Mouse (Mus musculus) fat pad, adult 2 months (tissue): ENCODE results near the gene 9530003J23Rik.
"Not testable (repeated sequence)": the region's sequence is repeated elsewhere in the genome, so short reads cannot be mapped to it uniquely, and the experiment has no call there.

Experiments
- DNase-seq: peaks from one replicate; pipeline ENCODE4 v3.0.0-alpha.2; 2011; ENCODE audit warnings: low read depth, low spot score; ENCODE audit errors: extremely low read depth

Gene 9530003J23Rik

DNA sequence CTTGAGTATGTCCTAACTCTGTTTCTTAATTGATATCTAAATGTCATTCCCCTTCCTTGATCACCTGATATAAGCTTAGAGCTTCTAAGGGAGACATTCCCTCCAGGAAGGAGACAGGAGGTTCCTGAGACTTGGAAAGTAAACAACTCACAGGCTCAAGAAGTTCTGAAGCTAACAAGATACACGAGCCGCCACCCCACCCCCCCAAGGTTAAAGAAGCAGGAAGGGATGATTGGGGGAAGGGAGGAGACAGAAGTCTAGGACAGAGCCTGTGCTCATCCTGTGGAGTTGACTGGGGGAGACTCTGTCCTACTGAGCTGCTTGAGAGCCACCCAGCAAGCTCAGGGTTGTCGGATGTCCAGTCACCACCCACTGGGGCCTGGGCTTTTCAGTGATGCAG is 12.5 kb downstream of the 9530003J23Rik start:
- DNase-seq, result no peak

DNA sequence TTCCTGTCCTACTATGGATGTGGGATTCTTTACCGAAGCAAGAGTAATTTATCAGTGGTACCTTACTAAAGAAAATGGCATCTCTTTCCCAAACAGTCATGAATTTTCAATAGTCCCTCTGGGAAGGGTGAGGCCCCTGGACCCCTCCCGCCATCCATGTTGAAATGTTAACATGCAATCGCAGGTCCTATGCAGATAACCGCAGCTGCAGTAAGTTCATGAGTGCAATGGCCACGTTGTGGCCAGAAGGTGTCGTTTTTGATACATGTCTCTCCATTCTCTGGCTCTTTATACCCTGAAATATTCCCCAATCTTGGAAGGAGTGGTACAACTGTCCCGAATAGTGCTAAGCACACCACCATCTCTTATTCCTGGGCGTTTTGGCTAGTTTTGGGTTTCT is 13.4 kb downstream of the 9530003J23Rik start:
- DNase-seq, result no peak

DNA sequence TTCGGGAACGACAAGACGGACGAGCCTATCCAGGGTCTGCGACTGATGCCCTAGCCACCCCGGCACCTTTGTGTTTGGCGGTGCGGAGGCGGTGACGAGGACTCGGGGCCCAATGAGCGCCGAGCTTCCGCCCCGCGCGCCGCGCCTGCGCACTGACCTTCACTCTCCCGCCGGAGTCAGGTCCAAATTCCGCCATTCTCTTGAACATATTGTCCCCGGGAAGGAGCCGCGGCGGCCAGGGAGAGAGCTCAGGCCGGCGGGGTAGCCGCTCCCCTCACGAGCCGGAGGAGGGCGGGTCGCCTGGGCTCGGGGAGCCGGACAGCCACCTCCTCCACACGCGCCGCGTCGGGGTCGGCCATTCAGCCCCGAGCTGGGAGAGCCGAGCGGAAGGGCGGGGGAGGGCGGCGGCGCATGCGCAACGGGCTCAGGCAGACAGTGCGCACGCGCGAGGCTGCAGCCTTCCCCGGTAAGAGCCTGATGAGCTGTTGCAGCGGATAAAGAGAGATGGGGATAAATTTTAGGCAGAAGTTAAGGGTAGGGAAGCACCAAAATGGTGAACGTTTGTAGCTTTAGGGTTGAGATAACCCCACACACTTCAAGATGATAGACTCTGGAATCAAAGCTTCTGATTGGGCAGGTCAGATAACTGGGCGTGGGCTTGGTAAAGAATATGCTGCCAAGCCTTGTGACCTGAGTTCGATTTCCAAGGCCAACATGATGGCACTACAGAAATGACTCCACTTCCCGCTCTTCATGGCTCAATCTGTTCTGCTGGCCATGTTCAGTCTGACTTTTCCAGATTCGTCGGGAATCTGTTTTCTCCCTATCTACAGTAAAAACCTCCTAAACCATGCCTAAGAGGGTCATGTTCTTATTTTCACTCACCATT is 14.2 kb downstream of the 9530003J23Rik start, which contains the start of gene Yeats4:
Gene Yeats4, minus strand, starts transcription at position 406 of the 889 bp plus-strand sequence.
- no peak for DNase-seq

DNA sequence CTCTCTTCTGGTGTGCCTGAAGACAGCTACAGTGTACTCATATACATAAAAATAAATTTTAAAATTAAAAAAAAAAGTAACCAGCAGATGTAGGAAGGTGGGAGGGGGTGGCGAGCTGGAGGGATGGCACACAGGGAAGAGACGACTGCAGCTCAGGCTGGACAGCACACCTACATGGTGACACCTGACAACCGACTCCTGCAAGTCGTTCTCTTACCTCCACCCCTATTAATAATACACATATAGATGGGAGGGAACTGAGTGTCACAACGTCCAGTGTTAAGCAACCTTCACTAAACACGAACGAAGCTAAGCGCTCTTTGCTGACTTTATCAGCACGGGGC is 14.8 kb downstream of the 9530003J23Rik start:
- no peak for DNase-seq

DNA sequence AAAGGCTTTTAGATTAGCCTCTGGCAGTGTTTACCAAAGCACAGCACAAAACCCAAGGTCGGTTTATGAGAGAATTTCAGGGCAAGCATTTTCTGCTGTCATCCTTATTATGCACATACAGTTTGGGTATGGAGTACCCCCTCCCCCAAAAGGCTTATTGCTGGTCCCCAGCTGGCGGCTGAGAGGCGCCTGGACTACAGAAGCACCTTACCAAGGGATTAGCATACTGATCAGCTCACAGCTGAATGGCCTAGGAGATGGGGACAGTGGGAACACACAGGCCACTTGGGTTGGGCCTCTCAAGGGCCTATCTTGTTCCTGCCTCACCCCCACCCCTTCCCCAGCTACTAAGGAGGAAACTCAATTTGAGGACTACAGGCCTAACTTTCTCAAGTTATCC is 15.7 kb downstream of the 9530003J23Rik start:
- DNase-seq, result no peak

DNA sequence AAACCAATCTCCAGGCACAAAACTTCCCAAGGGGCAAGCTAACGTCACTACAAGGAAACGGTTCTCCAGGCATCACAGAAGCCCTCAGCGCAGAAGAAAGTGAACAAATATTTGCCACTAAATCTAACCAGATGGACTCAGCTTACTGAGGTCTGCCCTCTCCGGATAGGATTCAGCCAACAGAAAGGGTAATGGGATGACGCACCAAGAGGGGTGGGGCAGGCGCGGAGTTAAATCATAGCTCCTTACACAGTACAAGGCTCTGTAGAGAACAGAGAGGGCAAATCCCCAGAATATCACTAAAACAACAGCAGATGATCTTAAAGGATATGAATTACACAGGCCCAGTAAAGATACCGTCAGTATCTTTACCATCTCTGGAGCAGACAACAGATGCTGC is 20.2 kb downstream of the 9530003J23Rik start:
- DNase-seq, result no peak

DNA sequence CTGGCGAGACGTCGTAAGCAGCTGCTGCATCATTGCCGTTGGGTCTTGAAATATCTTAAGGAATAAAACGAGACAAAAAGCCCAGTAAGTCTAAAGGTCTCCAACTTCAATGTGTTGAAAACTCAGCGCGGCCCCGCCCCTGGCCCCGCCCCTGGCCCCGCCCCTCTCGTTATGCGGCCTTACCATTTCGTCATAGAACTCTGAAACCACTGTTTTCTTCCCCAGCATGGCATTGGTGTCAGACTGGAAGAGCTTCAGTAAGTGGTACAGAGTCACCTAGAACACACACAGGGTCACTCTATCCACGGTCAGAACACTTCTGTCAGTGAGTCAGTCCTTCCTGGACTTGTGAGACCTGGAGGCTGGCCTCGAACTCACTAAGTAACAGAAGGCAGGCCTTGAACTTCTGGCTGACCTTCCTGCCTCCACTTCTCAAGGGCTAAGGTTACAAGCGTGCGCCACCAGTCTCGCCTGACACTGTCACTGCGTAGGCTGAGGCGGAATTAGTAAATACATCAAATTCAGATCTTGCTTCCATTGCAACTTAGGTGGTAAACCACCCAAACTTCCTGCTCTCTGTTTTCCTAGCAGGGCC is 21.2 kb downstream of the 9530003J23Rik start:
- DNase-seq, result no peak

DNA sequence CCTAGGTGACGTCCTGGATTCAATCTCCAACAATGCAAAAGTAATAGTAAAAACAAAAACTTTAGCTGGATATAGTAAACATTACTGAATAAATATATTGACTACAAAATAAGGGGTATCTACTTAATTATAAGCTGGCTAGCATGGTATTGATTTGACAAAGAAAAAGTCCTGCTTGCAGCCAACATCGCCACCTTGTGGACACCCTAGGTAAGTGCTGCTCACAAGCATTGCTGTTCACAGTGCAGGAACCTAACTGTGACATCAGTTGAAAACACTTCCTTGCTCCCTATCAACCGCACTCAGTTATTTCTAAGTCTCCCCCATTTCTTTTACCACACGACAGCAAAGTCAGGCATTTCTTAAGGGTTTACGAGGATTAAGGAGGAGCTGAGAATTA is 21.7 kb downstream of the 9530003J23Rik start:
- no peak for DNase-seq

DNA sequence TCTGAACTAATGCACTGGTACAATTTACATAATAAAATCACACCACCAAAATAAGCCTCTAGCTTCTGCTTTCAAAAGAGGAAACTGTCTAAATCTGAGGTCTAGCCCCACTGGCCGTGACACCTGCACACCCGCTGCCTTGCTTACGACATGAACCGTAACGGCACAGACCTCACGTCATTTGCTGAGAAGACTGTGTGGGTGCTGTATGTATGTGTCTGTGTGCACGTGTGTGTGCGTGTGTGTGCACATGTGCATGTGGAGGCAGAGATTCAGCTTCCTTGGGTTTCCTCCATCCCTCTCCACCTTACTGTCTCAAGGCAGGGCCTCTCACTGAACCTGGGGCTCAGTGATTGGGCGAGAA is 22.4 kb downstream of the 9530003J23Rik start:
- no peak for DNase-seq

DNA sequence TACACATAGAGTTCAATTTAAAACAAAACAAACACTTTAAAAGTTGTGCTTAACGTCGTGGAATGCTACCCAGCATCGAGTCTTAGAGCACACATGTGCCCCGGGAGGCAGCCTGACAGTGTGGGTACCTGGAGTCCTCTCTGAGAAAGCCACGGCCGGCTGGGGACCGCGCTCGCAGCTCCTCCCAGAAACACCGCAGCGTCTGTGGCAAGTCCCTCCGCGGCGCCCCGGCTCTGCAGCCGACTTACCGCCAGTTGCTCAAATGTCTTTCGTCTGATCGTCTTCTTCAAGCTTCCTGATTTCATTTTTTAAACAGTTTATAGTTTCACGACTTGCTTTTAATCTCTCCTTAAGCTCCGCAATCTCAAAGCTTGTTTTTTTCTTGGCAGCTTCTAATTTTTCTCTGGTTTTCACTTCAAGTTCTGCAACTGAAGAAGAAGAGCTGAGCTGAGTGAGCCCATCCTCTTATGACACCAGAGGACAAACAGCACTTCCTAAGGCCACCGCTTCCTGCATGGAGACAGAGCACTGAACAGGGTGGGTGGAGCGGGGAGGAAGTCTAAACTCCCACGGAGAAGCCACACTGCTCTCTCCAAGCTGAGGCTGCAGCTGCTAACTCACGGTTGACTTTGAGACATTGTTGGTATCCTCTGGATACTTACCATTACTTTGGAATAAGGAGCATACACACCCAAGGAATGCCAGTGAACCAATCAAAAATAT is 22.9 kb downstream of the 9530003J23Rik start:
- DNase-seq, result no peak

DNA sequence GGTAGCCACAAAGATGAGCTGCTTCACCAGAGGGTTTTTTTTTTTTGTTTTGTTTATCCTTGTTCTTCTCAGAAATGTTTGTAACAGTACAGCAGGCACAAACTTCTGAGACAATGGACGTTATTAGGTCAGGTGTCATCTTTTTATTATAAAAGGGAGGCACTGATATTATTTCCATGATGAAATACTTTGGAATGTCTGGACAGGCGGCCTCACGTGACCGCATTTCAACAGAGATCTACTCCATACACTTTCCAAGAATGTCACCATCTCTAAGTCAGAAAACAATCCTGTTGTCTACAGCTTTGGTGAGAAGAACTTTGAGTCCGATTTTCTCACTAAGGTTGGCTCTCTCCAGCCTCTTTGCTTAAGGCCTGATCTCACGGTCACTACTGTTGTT is 27.5 kb downstream of the 9530003J23Rik start:
- DNase-seq, result no peak

DNA sequence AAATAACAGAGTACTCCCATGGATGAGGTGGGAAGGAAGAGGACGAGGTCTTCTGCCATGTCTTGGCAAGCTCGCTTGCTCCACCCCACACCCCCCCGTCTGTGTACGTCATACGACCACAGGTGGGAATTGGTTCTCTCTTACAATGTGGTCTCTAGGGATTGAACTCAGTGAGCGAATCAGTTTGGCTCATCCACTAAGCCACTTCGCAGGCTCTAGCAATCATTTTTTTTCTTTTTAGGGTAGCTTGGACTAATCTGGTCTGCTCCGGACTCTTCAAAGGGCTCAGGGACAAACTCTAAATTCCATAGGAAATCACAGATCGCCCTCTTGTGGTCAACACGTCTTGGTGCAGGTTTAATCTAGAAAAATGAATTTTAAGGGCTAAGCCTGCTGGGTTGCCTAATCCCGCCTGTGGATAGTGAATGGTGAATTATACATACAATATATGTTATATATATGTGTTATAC is 29.0 kb downstream of the 9530003J23Rik start:
- no peak for DNase-seq

DNA sequence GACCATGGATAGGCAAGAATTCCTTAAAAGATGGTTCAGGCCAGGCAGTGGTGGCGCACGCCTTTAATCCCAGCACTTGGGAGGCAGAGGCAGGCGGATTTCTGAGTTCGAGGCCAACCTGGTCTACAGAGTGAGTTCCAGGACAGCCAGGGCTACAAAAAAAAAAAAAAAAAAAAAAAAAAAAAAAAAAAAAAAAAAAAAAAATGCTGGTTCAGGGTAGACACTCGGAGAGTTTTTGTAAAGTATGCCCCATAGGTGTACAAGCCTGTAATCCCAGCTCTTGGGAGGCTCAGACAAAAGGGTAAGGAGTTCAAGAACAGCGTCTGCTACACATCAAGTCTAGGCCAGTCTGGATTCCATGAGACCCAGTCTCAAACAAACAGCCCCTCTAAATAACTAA is 29.7 kb downstream of the 9530003J23Rik start:
- not testable (repeated sequence) for DNase-seq

DNA sequence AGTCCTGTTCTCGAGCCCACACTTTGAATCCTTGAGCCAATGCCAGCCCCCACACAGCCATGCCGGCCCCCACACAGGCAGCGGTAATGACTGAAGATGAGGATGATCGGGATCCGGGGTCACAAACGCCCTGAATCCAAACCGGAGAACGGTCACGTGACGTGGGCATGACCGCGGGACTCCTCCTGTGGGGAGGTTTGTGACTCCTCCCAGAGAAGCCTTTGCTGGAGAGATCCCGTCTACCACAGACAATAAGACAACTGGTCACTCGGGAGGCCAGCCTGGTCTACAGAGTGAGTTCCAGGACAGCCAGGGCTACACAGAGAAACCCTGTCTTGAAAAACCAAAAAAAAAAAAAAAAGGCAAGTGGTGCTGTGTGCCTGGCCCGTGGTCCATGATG is 30.3 kb downstream of the 9530003J23Rik start:
- no peak for DNase-seq

DNA sequence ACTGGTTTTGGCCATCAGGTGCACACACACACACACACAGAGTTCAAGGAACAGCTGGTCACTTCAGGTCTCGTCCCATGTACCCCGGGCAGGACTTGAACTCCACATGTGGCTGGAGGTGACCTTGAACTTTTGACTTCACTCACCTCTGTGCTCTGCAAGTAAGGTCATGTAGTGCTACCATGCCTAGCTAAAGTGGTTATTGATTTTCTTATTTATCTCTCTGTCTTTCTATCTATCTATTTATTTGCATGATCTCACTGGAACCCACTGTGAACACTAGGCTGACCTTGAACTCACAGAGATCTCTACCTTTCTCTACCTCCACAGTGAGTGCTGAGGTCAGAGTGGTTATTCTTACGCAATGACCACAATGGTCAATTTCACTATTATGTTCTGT is 32.4 kb downstream of the 9530003J23Rik start:
- no peak for DNase-seq

DNA sequence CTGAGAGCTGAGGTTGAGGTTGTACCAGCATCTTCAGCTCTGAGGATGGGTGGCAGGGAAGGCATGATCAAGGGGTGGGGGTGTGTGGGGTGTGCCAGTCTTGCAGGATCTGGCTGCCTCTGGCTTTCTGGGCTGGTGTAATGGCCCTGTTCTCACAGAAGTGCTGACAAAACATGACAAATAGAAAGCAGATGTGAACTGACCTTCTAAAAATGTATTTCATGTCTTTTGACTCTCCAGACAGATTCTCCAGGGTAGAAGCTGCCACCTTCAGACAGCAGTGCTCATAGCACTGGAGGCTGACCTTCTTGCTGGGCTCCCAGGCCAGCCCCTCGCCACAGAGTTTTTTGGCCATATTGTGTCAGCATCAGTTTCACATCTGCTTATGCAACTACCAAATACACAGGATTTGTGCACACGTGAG is 34.9 kb downstream of the 9530003J23Rik start:
- no peak for DNase-seq

DNA sequence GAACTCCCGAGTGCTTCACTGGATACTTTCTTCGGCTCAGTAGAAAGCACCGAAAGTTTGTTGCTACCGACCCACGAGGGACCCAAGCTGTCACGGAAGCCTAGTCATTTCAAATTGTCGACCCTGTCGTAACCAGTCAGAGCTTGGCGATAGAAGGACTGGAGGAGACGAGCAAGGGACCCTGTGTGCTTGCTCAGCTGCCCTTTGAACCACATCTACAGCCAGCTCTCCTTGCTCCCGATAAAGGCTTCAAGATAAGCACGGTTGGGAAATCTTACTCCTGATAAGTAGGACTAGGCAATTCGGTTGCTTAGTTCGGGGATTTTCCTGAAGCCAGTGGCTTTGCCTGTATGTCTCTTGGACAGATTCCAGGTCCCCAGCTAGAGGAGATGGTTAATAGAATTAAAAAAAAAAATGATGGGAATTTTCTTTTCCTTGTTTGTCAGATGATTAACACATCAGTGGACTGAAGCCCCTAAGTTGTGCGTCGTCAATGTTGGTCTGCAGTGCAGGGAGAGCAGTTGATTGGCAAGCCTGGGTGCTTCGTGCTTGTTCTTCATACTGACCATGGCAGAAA is 35.4 kb downstream of the 9530003J23Rik start:
- no peak for DNase-seq

DNA sequence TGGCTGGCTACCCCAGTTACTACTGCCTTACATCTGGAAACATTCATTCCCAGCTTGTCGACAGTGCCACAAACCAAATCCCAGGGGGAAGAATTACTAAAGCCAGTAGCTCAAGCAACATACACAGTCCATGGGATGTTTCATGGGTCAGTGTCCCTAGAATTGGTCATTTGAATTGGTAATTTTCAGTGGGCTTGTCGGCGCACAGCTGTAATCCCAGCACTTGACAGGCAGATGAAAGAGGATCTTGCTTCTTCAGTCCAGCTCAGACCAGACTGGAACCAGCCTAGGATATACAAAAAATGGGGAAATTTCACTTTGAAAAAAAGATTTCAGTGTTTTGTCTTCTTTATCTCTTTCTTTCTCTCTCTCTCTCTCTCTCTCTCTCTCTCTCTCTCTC is 38.8 kb downstream of the 9530003J23Rik start:
- DNase-seq, result no peak

DNA sequence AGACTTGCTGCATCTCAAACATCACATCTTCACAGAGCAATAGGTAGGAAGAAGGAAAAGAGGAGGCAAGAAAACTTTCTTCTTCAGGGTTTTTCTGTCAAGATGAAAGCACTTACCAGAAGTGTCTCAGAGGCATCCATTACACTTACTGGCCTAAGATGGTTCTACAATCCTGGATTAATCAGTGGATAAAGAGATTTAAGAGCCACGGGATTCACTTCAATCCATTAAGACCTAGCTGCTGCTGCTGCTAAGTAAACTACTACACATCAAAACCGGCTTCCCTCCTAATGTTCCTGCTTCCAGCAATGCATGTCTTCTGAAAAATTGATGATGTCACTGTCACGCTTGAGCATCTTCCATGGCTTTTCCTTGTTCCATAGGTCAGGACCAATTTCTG is 41.8 kb downstream of the 9530003J23Rik start:
- DNase-seq, result no peak

DNA sequence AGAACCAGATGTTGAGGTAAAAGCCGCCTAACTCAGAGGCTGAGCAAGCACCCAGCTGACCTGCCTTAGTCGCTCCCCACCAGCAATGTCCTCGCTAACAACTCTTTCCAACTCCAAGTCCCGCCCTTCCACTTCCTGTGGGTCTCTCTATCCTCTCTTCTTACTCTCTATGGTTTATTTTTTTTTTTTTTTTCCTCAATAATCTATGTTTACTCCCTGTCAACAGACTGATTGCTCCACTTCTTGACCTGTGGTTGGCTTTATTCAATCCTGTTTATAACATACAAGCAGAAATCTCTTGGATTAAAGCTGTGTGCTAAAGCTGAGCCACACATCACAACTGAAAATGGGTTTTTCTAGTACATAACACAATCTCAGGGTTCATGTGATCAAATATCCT is 42.8 kb downstream of the 9530003J23Rik start:
- DNase-seq, result no peak

DNA sequence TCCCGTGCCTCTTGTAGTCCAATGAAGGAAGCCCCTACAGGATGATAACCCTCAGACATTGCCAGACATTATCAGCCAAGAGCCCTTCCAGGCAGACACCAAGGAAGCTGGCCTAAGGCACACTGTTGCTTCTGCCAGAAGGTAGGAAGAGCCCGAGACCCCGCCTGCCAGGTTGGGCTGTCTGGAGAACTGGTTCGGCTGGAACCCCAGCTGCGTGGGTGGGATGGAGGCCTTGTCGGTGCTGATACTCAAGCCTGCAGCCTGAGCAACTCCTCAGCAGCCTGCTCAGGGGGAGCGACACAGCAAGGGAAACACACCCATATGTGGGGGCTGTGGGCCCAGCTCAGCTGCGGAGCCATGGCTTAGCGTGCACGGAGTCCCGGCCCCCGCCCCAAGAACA is 43.5 kb downstream of the 9530003J23Rik start:
- peak; percentile 49 for DNase-seq
